Mouse (Mus musculus) CD8-positive naive resting alpha-beta T cell, adult 57 days (primary cell): ENCODE data around the gene Gdf7. TPM values are rescaled to one million over a fixed set of nuclear protein-coding genes. Genes with fewer than 3 reads are reported as not detected.

Experiments
- total RNA-seq: library from RNA; stranded (reverse); gene quantifications from one replicate; pipeline ENCODE4 v1.2.4, GENCODE M21; 2023

Gdf7 gene
- total RNA-seq: not detected

GRCm38 (mm10) chr12:8301841-8302431 is at the start of gene Gdf7:
Gdf7 (minus strand) TSS chr12:8301954.

GRCm38 (mm10) chr12:8313270-8313771 is 11.6 kb upstream of the Gdf7 start, which contains the start of gene Hs1bp3:
Hs1bp3 (plus strand) TSS chr12:8313432.

Other genes with a start within 250 kb of the Gdf7 start
- gene Ldah, start 93.8 kb downstream of the Gdf7 start, total RNA-seq: 29.5 TPM
- 10.0 TPM for gene Hs1bp3, start 11.5 kb upstream of the Gdf7 start, total RNA-seq
- 146 TPM for gene Rhob, start 198.1 kb upstream of the Gdf7 start, total RNA-seq